Mouse (Mus musculus): Measurements from ENCODE around the gene Pxn.
A peak's percentile ranks its signal among the peaks of the same experiment; 100 is the strongest.

DNA sequence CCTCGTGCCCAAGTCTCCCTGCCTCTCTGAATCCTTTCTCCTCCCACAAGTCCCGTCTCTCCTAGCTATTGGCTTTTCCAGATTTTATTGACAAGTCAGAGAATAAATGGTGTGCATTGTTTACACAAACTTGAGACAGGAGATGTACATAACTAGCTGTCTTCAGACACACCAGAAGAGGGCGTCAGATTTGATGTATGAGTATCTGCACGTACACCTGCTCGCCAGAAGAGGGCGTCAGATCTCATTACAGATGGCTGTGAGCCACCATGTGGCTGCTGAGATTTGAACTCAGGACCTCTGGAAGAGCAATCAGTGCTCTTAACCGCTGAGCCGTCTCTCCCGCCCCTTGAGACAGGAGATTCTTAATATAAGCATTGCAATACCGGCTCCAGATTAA lies 33.3 kb upstream of the Pxn start:
- peak; percentile 13; the same call in 1 of the 2 replicates for TF ChIP-seq CTCF (IDR thresholded peaks at IDR 0.05; ENCODE audit: low read depth, low read length)
- no peak for TF ChIP-seq POLR2A (IDR thresholded peaks at IDR 0.05; ENCODE audit: extremely low read depth, insufficient read depth, low read length)

Data from liver, adult 2 months (tissue).